Comparison of ENCODE assay signal across 9 mouse cellular contexts in genomic region chr9:13497690-13498333, GRCm38 (mm10). TPM values are rescaled to one million over a fixed set of nuclear protein-coding genes. Genes with fewer than 3 reads are reported as not detected.
DNase-seq lines count a peak whose midpoint lies in the region; ATAC-seq and TF ChIP-seq lines count a peak whose summit lies in the region.
"Had no signal": no experiment of that assay in that cellular context is flagged by ENCODE, and none has a peak within 500 bp of the region (broad histone marks: within the 10 kb centered on the region; RNA-seq: fewer than 3 reads in every experiment).

No protein-coding gene starts in this region.

- H3K4me2 ChIP-seq in forebrain, embryonic 14.5 days (ENCODE audit: low read length) = no peak overlapping the region
- H3K4me2 ChIP-seq: embryonic facial prominence, embryonic 13.5 days had no signal

- TF ChIP-seq CTCF in bone marrow macrophage, adult 2 months (IDR thresholded peaks at IDR 0.05; ENCODE audit: low read depth, low read length) = 0 out of 2 replicates have a peak, but pooled peaks have one; percentile 11

- H3K4me3 ChIP-seq in forebrain, embryonic 10.5 days = no peak overlapping the region
- H3K4me3 ChIP-seq in forebrain, embryonic 14.5 days (ENCODE audit: low read depth, low read length) = no peak overlapping the region
- no peak overlapping the region for H3K4me3 ChIP-seq in bone marrow macrophage, adult 2 months (ENCODE audit: insufficient read depth, low read length)
- H3K4me3 ChIP-seq: embryonic facial prominence, embryonic 13.5 days had no signal

- no peak for DNase-seq in forebrain, embryonic 10.5 days (ENCODE audit: extremely low spot score, low spot score)
- no peak for DNase-seq in forebrain, embryonic 14.5 days (ENCODE audit: low spot score)
- peak; percentile 17 to 32 for DNase-seq in heart, postnatal 14 days
- peak; percentile 32 for DNase-seq in lung, postnatal 25 days (ENCODE audit: low spot score)
- no peak for DNase-seq in ovary, postnatal 10 days (ENCODE audit: low spot score)
- no peak for DNase-seq in cerebellum, postnatal 14 days

- intact Hi-C loops in heart, postnatal 14 days (cut with DNase I) = no loop called here

- H3K27me3 ChIP-seq in forebrain, embryonic 10.5 days (ENCODE audit: poor library complexity, severe bottlenecking) = no peaks in the 10 kb centered on the region
- H3K27me3 ChIP-seq in forebrain, embryonic 14.5 days (replicated peaks; ENCODE audit: control insufficient read depth, insufficient read depth, low read length) = no peaks in the 10 kb centered on the region
- H3K27me3 ChIP-seq: embryonic facial prominence, embryonic 13.5 days had no signal

- no peaks in the 10 kb centered on the region for H3K36me3 ChIP-seq in forebrain, embryonic 10.5 days (replicated peaks)
- no peaks in the 10 kb centered on the region for H3K36me3 ChIP-seq in forebrain, embryonic 14.5 days (ENCODE audit: control insufficient read depth, insufficient read depth, low read length)
- H3K36me3 ChIP-seq: embryonic facial prominence, embryonic 13.5 days had no signal

- peak overlapping the region; percentile 64 for H3K27ac ChIP-seq in forebrain, embryonic 10.5 days
- no peak overlapping the region for H3K27ac ChIP-seq in forebrain, embryonic 14.5 days (ENCODE audit: low read depth, low read length)
- no peak overlapping the region for H3K27ac ChIP-seq in bone marrow macrophage, adult 2 months (ENCODE audit: insufficient read depth, low read depth, low read length)
- H3K27ac ChIP-seq: embryonic facial prominence, embryonic 13.5 days had no signal

- WGBS in forebrain, embryonic 10.5 days = 82% methylated on average over 7 of the region's 7 CpGs
- 67% methylated on average over 7 of the region's 7 CpGs for WGBS in forebrain, embryonic 14.5 days

- no peak overlapping the region for H3K9ac ChIP-seq in forebrain, embryonic 14.5 days (ENCODE audit: low read length)
- H3K9ac ChIP-seq: embryonic facial prominence, embryonic 13.5 days had no signal

- no peak for TF ChIP-seq POLR2A in bone marrow macrophage, adult 2 months (IDR thresholded peaks at IDR 0.05; ENCODE audit: borderline replicate concordance, low read depth, low read length)

- no peaks in the 10 kb centered on the region for H3K9me3 ChIP-seq in forebrain, embryonic 10.5 days
- no peaks in the 10 kb centered on the region for H3K9me3 ChIP-seq in forebrain, embryonic 14.5 days (replicated peaks; ENCODE audit: control insufficient read depth, low read length)
- H3K9me3 ChIP-seq: embryonic facial prominence, embryonic 13.5 days had no signal

- peaks cover 19% of the 10 kb centered on the region for H3K4me1 ChIP-seq in forebrain, embryonic 10.5 days
- peaks cover 7% of the 10 kb centered on the region; the same call in 1 of the 2 replicates for H3K4me1 ChIP-seq in forebrain, embryonic 14.5 days (ENCODE audit: control insufficient read depth, insufficient read depth, low read length)
- H3K4me1 ChIP-seq in bone marrow macrophage, adult 2 months (ENCODE audit: control insufficient read depth, insufficient read depth, low read length) = peaks cover 3% of the 10 kb centered on the region

- ATAC-seq in forebrain, embryonic 14.5 days = no peak
- no peak for ATAC-seq in granulocyte monocyte progenitor cell, adult 5-6 weeks (replicated peaks; ENCODE audit: poor library complexity, severe bottlenecking)

RNA-seq across cellular contexts. Expression of gene Gm17571, which starts 51.3 kb away (rescaled TPM):
- polyA plus RNA-seq in forebrain, embryonic 10.5 days (2016; fragmentation: Nextera tagmentation; extraction: Ambion mirVana) = not detected in 2 replicates
- not detected in 2 replicates for polyA plus RNA-seq in forebrain, embryonic 14.5 days (2014; fragmentation: Nextera tagmentation; extraction: Ambion mirVana)
- polyA plus RNA-seq in bone marrow macrophage, adult 2 months (2012; ENCODE audit: insufficient read depth, insufficient read length, missing spikeins) = not detected in 2 replicates
- total RNA-seq in heart, postnatal 14 days (2021) = not detected
- not detected in 2 replicates for total RNA-seq in granulocyte monocyte progenitor cell, adult 5-6 weeks (2014; fragmentation: Nextera tagmentation)
- total RNA-seq in granulocyte monocyte progenitor cell, adult 5-6 weeks (2017) = not detected in 2 replicates
- polyA plus RNA-seq: embryonic facial prominence, embryonic 13.5 days had no signal

Comparison
In these comparisons a context has a peak if more than half of its experiments do, and no peak if none do; other contexts are left out.
1. DNase-seq: peak in heart, postnatal 14 days (2 of 2) and lung, postnatal 25 days (single experiment); none in forebrain, embryonic 10.5 days (single experiment), forebrain, embryonic 14.5 days (single experiment), ovary, postnatal 10 days (single experiment) and cerebellum, postnatal 14 days (0 of 2).